Mouse (Mus musculus): ENCODE data around the gene Lpar5.
"Not testable (repeated sequence)": the region's sequence is repeated elsewhere in the genome, so short reads cannot be mapped to it uniquely, and the experiment has no call there.

The Lpar5 gene

GRCm38 (mm10) chr6:125067571-125067995, at the start of gene Lpar5:
Gene Lpar5 (plus strand): TSS chr6:125067920.
- DNase-seq, result no peak

- DNase-seq, result peak; percentile 67
Measured at GRCm38 (mm10) chr6:125030532-125030931, 37.2 kb upstream of the Lpar5 start.

DNA sequence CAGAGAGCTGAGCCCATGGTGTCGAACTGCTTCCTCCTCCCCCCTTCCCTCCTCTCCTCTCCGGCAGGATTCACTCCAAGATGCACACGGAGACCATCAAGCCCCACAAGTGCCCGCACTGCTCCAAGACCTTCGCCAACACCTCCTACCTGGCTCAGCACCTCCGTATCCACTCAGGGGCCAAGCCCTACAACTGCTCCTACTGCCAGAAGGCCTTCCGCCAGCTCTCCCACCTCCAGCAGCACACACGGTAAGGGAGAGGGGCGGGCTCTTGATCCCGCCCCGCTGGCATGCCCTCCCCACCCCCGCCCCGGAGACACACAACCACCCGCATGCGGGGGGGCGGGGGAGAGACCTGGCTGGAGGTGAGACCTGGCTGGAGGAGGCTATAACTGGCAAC, 36.1 kb upstream of the Lpar5 start:
- DNase-seq, result no peak

DNA sequence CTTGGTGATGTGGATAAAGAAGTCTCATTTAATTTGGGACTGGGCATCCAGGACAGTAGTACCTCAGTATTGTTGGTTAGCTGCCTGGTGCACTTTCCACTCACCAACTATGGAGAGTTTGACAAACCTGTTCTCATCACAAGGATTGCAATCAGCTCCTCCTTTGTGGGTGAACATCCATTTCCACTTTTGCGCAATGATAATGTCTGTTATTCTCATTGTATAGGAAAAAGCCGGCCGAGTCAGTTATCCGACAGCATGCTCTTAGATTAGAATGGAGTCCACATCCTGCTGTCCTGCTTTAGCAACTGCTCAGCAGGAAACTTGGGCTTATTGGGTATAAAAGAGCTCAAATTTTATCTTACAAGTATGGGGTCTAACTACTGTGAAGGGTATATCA, 29.1 kb upstream of the Lpar5 start:
- DNase-seq, result no peak

- DNase-seq, result no peak
Measured at GRCm38 (mm10) chr6:125039131-125039530, 28.6 kb upstream of the Lpar5 start.

DNA sequence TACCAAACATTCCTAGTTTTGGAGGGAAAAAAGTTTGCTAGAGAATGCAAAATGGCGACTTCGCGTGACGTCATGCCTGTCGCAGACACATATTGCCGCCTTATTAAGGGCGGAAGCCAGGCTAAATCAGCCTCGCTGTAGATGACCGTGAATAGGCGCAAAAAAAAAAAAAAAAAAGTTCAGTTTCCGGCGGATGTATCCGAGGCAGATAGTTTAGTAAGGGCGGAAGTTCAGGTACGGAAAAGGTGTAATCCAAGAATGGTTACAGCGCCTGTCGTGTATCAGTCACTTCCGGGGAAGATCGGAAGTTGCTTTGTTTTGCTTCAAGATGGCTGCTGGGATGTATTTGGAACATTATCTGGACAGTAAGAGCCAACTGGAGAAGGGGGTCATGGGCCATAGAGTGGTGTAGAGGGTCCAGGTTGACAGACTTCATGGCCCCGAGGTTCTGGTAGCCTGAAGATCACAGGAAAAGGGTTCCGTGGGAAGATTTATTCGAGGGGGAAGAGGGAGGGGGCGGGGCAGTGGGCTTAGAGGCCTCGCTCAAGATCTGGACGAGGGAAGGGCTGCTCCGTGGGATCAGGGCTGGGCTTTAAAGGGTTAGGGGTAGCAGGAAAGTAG, 28.1 kb upstream of the Lpar5 start, which contains the start of gene Ing4:
Ing4 (plus strand) TSS at position 228 of the 621 bp plus-strand sequence.
- peak; percentile 96 for DNase-seq

GRCm38 (mm10) chr6:125040221-125040620, 27.5 kb upstream of the Lpar5 start:
- DNase-seq, result no peak

DNA sequence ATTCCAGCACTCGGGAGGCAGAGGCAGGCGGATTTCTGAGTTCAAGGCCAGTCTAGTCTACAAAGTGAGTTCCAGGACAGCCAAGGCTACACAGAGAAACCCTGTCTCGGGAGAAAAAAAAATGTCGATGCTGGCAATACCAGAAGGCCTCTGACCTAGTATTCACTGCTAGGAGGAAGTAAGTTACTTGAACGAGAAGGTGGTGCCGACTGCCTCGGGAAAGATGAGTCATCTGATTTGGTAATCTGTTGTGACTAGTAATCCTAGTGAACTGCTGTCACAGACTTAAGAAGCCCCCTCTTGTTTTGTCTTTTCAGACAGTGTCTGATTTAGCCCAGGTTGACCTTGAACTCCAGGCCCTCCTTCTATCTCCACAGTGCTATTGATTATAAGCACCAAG, 26.7 kb upstream of the Lpar5 start:
- no peak for DNase-seq

GRCm38 (mm10) chr6:125042081-125042480, 25.6 kb upstream of the Lpar5 start:
- no peak for DNase-seq

DNA sequence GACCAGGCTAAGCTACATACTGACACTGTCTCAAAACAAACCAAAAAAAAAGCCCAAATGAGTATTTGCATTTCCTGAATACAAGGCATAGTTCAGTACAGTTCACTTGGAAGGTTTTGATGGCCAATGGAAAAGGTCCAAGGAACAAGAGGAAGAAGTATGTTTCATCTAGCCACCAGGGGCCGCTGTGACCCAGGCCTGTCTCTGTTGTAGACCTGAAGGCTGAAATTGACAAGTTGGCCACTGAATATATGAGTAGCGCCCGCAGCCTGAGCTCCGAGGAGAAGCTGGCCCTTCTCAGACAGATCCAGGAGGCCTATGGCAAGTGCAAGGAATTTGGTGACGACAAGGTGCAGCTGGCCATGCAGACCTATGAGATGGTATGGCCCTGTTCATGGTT, 21.0 kb upstream of the Lpar5 start:
- DNase-seq, result peak; percentile 84

GRCm38 (mm10) chr6:125049678-125050077, 18.0 kb upstream of the Lpar5 start, which contains the start of gene Acrbp:
Gene Acrbp (plus strand): TSS chr6:125049689.
- DNase-seq, result no peak

GRCm38 (mm10) chr6:125051237-125051636, 16.5 kb upstream of the Lpar5 start:
- DNase-seq, result no peak

DNA sequence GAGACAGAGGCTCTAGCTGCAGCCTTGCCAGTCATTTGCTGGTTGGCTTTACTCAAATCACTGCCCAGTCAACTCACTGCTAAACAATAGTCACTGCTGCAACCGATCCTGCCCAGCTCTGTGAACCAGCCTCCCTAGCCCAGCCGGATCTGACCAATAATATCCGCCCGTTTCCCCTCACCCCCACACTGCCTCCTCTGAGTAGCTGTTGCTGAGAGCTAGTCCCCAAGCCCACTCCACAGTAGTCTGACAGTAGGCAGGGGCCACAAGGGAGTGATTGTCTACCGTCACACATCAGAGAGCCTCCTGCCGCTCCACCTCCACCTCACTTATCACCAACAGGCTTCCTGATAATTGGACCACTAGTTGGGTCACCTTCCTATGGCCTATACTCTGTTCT, 6.2 kb upstream of the Lpar5 start:
- DNase-seq, result no peak

GRCm38 (mm10) chr6:125062511-125062910, 5.2 kb upstream of the Lpar5 start:
- DNase-seq, result no peak

DNA sequence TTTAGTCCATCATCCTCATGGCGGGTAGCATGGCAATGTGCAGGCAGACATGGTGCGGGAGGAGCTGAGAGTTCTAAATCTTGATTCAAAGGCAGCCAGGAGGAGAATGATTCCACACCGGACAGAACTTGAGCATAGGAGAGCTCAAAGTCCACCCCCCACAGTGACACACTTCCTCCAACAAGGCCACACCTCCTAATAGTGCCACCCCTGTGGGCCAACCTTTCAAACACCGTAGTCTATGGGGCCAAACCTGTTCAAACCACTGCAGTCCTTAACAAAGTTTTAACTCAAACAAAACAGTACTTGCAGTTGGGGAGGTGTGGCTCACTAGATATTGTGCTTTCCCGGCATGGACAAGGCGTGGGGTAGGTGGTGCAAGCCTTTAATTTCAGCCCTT, 3.8 kb upstream of the Lpar5 start:
- DNase-seq, result peak; percentile 33

- DNase-seq, result not testable (repeated sequence)
Measured at GRCm38 (mm10) chr6:125065223-125065622, 2.5 kb upstream of the Lpar5 start.

GRCm38 (mm10) chr6:125071170-125071895, 3.6 kb downstream of the Lpar5 start:
- DNase-seq, result no peak

GRCm38 (mm10) chr6:125071896-125072279, 4.2 kb downstream of the Lpar5 start:
- no peak for DNase-seq

DNA sequence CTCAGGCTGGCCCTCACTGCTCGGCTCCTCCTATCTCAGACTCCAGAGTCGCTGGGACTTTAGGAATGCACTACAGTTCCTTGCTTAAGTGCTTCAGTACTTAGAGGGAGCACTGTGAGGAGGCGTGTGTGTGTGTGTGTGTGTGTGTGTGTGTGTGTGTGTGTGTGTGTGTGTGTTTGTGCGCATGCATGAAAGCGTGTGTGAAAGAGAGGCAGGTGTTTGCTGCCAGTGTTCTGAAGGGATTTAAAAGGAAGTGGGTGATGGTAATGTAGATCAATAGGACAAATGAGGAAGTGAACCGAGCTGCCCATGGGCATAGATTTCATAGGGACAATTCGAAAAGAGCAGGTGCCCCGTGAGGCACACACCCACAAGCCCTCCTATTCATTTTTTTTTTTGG, 6.1 kb downstream of the Lpar5 start:
- DNase-seq, result no peak

- no peak for DNase-seq
Measured at GRCm38 (mm10) chr6:125081394-125081793, 13.7 kb downstream of the Lpar5 start.

- DNase-seq, result peak; percentile 94
Measured at GRCm38 (mm10) chr6:125081797-125082560, 14.3 kb downstream of the Lpar5 start.

DNA sequence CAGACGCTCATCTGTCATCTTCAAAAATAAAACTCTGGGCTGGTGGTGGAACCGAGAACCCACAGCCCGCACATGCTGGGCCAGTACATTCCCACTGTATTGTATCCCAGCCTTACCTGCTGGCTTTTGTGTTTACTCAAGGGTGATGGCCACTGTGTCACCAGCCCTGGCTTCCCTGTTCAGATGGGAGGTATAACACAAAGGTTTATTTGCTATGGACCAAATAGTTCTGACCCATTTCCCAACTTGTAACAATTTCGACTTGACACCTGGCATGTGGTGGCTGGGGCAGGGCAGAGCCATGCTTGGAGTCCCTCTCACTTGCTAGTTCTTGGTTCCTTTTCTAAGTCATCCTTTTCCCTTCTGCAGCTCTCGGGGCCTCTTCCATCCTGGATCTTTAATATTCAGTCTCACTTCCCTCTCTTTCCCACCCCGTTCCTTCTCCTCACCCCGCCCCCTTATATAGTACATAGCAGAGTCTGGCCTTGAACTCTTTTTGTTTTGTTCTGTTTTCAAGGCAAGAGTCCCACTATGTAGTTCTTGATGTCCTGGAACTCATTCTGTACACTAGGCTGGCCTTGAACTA, 15.2 kb downstream of the Lpar5 start:
- no peak for DNase-seq

DNA sequence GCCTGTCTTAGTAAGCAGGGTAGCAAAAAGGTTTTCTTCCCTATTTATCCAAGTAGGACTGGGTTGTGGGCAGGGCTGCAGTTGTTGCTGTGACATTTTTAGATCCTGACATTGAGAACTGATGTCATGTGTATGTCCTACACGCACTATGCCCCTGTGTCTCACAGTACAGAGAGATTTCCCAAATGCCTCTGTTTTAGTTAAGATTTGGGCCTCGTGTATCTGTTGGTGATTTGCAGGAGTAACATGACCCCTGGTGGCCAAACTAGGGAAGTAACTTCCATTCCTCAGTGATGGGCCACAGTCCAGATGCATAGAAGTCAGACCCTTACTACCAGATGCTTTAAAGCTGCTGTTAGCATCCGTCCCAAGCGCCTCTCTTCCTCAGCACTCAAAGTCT, 16.7 kb downstream of the Lpar5 start:
- peak; percentile 84 for DNase-seq

Data from kidney, adult 9 months (tissue).